Mouse (Mus musculus): ENCODE data around the gene Mlph.

- TF ChIP-seq POLR2A (IDR thresholded peaks at IDR 0.05; ENCODE audit: borderline replicate concordance, control insufficient read depth, low read depth, low read length) (no peak), CTCF (IDR thresholded peaks at IDR 0.05; ENCODE audit: control insufficient read depth, insufficient read depth, low read length) (no peak)
These were observed 29.0 kb upstream of the Mlph start for GRCm38 (mm10) chr1:90885771-90886460.

All from bone marrow, adult 2 months (tissue).